Mouse (Mus musculus): Measurements from ENCODE around the gene Rsph10b.
A peak's percentile ranks its signal among the peaks of the same experiment; 100 is the strongest.

Gene Rsph10b

DNA sequence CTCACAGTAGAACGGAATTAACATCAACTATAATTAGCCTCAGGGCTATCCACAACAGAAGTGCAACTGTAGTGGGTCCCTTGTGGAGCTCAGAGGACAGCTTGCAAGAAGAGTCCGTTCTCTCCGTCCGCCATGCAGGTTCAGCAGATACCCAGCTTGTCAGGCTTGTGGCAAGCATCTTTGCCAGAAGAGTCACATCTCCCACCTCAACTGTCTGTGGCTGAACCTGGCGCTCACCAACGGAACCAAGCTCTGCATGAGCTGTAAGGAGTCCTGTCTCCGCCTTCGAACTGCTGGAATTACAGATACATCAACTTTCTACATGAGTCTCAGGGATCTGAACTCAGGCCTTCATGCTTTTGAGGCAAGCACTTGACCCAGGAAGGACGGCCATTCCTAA lies 3.3 kb downstream of the Rsph10b start:
- DNase-seq (ENCODE audit: low spot score in 2 of 2), result no peak

DNA sequence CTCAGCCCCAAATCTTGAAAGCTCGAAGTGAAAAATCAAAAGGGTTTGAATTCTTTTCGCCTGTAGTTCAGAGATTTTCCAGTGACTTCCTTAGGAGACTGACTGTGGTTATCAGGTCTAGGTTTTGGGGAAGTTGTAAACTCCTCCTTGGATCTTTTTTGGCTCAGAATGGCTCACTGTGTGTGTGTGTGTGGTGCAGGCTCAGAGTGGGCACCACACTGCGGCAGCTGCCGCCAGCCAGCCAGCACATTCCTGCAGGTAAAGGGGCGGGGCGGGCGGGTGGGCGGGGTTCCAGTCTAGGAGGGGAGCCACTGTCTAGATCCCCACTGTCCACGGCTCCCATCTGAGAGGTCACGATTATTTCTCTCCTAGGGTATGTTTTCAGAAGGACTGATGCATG lies 8.8 kb downstream of the Rsph10b start:
- no peak for DNase-seq (ENCODE audit: low spot score in 2 of 2)

DNA sequence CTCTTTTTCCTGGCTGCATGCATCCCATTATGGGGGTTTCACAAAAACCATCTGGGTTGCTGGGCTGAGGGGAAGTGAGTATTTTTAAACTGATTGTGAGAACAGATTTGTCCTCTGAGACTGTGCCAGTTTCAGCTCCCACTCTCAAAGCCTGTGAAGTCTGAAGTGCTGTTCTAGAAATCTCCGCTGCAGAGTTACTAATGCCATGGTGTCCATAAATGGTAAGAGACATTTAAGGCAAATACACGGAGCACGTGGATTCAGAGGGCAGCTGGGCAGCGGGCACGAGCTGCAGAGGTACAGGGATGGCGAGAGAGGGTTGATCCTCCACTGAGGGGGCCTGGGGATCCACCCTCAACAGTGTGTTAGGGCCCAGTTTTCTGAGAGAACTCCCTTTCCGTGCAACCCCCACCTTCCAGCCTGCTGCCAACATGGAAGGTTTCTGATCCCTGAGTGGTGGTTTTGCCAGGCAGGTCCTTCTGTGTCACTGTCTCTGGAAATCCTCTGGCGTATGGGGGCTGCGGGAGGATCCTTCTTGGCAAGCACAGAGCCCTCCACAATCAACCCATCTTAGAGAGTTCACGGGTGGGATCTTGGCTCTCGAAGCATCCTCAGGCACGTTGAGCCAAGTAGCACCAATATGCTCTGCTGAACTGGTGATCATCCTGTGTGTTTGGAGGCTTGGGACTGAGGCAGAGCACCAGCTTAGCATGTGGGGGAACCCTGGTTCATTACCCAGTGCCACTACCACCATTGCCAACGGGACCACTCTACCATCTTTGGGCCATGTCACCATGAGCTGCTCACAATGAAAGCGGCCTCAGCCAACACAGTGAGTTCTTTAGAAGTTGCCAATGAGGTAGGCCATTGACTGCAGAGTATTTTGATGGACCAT lies 10.6 kb downstream of the Rsph10b start:
- DNase-seq (ENCODE audit: low spot score in 2 of 2), result peak; percentile 33 to 57

DNA sequence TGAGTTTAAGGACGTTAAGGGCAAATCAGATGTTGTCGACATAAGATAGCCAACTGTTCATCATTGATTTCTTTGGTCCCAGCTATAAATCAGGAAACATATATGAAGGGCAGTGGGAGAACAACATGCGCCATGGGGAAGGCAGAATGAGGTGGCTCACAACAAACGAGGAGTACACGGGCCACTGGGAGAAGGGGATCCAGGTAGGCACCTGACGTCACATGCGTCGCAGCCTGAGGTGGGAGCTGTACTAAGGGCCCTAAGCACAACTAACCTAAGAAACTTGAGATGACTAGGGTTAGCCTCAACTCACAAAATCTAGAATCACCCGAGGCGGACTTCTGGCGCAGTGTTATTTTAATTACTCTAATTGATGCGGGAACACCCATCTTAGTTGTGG lies 15.5 kb downstream of the Rsph10b start:
- DNase-seq (ENCODE audit: low spot score in 2 of 2), result no peak

DNA sequence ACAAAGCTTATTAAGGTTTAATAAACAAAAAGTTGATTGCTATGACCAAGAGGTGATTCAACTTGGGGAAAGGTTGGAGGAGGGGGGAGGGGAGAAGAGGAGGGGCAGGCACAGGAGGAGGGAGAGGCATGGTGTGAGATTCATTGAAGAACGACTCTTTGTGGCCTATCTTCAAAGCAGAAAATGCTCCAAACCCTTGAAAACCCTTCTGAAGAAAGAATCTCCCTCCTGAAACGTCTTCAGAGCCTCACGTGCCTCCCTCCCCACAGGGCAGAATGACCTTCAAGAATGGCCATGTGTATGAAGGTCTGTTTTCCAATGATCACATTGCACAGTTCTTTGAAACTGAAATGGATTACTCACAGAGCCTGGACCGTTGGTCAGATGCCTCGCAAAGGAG lies 17.2 kb downstream of the Rsph10b start:
- no peak for DNase-seq (ENCODE audit: low spot score in 2 of 2)

DNA sequence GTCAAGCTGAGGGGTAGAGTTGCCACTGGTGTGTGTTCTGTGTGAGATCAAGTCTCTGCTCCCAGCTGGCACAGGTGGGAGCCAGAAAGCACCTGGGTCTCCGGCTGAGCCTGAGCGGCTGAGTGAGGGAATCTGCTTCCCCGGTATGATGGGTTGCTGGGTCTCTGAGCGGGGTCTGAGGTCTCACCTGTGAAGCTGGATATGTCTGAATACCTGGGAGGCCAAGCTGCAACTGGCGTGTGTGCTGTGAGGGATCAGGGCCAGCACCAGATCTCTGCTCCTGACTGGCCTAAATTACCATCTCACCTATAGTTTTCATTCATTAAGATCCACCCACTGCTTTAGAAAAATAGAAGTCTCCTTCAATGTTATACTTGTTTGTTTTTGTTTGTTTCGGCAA lies 24.3 kb downstream of the Rsph10b start:
- DNase-seq (ENCODE audit: low spot score in 2 of 2), result no peak

DNA sequence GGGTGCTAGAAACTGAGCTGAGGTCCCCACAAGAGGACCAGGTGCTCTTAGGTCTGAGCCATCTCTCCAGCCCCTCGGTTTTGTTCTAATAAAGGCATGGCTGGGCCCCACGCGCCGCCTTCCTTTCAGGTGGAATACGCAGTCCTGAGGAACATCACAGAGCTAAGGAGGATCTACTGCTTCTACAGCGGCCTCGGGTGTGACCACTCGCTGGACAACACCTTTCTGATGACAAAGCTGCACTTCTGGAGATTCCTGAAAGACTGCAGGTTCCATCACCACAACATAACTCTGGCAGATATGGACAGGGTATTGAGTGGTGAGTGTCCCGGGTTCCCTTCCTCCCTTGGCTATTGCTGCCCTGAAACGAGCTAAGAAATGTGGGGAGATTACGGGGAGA lies 26.7 kb downstream of the Rsph10b start:
- no peak for DNase-seq (ENCODE audit: low spot score in 2 of 2)

DNA sequence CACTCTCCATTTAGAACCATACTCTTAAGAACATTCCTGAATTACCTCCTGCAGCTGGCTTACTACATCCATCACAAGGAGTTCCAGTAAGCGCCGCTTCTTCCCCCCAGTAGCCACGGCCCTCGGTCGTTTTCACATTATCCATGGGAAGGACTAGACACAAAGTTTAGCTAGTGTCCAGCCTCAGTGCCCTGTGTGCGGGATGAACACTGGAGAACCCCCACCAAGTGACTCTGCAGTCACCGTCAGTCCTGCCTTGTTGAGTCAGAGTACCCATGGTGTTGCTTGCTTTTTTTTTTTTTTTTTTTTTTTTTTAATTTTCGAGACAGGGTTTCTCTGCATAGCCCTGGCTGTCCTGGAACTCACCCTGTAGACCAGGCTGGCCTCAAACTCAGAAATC lies 28.3 kb downstream of the Rsph10b start:
- DNase-seq (ENCODE audit: low spot score in 2 of 2), result no peak

DNA sequence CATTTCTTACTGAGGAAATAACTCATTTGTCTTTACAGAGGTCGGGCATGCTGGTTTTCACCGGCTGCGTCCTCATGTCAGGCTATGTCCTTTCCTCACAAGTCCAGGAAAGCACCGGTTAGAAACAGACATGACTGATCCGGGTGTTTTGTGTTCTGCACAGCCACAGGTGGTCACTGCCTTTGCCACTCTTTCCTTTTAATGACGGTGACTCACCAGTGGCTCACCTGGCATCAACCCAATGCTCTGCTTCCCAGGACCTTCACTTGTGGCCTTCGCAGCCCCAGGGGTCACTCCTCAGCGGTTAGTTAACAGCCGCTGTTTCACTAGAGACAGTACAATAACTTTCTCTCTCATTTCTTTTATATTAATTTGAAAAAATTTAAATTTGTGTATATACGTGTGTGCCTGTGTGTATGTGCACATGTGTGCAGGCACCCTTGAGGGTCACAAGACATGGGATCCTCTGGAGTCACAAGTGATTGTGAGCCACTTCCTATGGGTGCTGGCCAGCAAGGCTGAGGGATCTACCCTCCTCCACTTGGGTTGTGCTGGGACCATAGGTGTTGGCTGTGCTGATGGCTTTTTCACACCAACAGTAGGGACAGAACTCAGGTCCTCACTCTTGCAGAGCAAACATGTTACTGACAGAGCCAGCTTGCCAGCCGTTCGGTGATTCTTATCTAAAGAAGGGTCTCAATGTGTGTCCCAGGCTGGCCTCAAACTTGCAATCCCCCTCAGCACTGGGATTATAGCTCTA lies 32.9 kb downstream of the Rsph10b start:
- no peak for DNase-seq (ENCODE audit: low spot score in 2 of 2)

DNA sequence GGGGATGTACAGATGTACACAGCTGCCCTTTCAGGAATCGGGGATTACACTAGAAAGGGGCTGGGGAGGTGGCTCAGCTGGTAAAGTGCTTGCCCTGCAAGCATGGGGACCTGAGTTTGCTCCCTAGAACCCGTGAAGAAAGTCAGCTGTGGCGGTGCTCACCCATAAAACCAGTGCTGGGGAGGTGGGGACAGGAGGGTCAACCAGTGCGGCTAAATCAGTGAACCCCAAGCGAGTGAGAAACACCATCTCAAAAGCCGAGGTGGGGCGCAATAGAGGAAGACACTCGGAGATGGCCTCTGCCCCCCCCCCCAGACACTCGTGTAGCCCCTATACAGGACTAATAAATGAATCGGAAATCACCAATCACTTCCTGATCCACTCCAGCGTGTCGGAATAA lies 33.8 kb downstream of the Rsph10b start:
- no peak for DNase-seq (ENCODE audit: low spot score in 2 of 2)

DNA sequence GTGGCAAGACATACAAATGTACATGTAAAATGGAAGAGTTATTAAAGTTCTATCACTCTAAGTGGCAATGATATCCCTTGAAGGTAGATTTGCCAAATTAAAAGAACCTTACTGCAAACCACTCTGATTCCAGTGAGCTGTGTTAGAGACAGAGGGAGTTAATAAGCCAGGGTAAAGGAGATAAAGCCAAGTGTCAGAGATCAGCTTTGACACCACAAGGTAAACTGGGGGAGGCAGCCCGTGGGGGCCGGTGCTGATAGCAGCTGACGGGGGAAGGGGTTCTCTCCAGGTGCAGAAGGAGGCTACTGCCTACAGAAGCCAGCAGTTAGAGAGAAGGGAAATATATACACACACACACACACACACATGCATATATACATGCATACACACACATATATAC lies 39.8 kb downstream of the Rsph10b start:
- no peak for DNase-seq (ENCODE audit: low spot score in 2 of 2)

DNA sequence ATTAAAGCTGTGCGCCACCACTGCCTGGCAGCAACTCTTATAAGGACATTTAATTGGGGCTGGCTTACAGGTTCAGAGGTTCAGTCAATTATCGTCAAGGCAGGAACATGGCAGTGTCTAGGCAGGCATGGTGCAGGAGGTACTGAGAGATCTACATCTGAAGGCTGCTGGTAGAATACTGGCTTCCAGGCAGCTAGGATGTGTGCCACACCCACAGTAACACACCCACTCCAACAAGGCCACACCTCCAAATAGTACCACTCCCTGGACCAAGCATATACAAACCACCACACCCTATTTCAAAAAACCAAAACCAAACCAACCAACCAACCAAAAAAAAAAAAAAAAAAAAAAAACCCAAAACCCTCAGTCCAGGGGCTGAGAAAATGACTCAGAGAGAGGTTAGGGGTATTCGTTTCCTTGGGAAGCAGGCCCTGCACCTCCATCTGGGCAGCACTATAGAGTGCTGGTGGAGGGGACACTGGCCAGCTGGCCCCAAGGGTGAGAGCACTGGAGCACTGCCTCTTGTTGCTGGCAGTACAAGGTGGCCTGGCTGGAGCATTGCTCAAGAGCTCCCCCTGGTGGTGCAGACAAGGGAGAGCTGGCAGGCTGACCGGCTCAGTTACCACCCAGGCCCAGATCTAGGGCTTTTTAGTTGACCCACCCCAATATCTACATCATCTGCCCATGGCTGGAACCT lies 42.2 kb downstream of the Rsph10b start:
- DNase-seq (ENCODE audit: low spot score in 2 of 2), result peak; percentile 24 to 39

DNA sequence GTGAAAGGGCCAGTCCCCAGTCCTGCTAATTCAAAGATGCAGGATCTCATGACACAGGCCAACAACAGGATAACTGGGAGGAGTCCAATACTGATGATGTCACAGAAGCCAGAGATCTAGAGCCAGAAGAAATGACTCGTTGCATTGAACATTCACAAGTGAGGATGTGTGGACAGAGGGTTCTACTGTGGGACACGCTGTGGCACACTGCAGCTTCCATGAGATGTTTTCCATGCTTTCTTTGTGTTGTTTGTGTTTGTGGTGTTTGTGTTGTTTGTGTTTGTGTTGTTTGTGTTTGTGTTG lies 42.7 kb downstream of the Rsph10b start:
- DNase-seq (ENCODE audit: low spot score in 2 of 2), result no peak

DNA sequence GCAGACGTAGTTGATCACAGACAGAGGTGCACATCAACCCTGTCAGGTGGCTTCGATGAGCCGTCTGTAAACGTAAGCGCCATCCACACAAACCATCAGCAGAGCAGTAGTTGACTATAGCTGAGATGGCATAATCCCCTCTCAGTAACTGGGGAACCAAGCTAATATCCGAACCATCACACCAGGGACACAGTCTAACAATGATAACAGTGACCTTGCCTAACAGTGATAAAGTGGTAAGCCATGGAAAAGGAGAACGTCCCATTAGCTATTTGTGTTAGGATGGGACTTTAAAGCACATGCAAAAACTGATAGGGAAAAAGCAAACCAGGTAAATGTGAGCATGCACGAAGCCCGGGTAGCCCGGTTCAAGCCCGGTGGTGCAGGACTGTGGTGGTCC lies 43.4 kb downstream of the Rsph10b start:
- no peak for DNase-seq (ENCODE audit: low spot score in 2 of 2)

DNA sequence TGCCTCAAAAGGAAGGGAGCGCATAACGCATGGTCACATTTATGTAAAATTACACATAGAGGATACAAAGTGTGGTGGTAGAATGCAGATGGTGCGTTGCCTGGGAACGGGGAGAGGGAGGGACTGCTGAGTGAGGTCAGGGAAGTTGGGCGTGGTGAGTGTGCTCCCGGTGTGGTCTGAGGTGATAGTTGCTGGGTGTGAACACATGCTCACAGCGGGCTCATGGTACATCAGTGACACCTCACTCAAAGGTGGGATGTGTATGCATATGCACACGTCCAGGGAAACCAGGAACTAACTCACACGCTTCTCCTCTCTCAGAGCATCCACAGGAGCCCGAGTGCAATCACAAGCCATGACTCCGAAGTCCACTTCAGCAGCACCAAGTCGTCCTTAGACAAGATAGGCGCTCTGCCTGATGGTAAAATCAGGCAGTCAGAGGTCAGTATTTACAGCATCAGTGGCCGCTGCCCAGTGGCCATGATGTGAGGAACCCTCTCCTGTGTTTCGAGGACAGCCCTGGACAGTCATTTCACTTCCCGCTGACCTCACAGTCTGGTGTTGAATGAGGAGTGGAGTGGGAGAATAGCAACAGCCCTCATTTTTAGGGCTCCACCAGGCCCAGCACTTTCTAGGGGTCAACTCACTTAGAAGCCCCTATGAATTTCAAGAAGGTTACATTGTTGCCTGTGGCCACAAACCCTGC lies 44.0 kb downstream of the Rsph10b start:
- DNase-seq (ENCODE audit: low spot score in 2 of 2), result no peak

DNA sequence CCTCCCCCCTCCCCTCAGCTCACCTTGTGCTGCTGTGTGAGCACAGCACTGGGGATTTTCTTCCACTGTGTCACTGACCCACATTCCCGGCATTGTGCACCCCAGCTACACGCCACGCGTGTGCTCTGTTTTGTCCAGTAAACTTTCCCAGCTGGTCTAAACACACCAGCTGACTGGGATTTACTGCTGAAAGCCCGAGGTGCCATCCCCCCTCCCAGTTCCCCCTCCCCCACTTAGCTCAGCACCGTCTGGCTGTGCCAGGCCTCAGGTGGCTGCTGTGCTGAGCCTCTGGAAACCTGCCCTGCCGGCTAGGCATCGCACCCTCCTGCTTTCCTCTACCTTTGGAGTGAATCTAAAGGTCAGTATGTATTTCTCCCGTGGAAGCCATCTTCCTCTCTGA lies 48.0 kb downstream of the Rsph10b start:
- DNase-seq (ENCODE audit: low spot score in 2 of 2), result no peak

DNA sequence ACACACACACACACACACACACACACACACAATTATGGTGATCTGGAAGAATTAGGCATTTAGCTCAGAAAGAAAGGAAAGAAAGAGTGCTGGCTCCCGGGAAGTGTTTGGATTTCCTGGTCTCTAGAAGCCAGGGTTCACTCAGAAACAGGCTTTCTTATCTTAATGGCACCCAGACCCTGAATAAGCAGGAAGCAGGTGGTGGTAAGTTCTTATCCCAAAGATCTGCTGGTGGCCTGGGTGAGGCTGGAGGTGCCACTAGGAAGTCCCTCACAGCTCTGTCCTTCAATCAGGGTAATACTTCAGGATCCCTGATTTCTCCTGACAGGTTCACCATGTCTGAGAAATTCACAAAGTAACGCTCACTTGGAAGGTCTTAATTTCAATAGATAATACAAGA lies 49.5 kb downstream of the Rsph10b start:
- no peak for DNase-seq (ENCODE audit: low spot score in 2 of 2)

DNA sequence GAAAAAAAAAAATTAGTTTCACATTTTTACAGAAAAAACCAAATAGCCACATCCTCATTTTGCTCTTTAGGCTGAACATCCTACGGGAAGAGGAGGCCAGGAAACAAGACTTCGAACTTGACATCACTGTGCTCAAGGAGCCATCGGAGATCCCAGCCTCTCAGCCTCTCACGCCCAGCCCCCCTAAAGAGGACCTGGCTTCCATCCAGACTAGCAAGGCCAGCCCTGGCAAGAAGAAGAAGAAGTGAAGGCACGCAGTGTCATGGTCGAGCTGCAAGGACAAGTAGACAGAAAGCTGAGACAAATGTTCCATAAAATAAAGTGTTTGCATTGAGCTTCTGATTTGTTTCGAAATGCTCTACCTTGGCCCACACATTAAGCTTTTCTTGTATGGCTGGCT lies 52.5 kb downstream of the Rsph10b start:
- DNase-seq (ENCODE audit: low spot score in 2 of 2), result no peak

DNA sequence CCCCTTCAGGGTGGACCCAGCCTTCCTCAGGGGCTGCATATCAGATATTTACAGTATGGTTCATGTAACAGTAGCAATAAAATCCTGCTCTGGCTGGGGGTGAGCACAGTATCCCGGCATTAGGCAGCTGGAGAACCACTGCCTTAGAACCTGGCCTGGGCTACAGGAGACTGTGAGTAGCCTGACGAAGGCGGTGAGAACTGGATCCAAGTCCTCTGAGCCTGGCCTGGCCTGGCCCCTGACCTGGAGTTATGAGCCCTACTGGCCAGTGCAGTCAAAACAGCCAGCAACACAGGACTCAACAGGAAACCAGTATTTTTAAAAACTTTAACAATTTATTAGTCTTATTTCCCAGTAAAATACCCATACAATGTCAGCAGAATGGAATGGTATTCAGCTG lies 54.8 kb downstream of the Rsph10b start:
- DNase-seq (ENCODE audit: low spot score in 2 of 2), result no peak

DNA sequence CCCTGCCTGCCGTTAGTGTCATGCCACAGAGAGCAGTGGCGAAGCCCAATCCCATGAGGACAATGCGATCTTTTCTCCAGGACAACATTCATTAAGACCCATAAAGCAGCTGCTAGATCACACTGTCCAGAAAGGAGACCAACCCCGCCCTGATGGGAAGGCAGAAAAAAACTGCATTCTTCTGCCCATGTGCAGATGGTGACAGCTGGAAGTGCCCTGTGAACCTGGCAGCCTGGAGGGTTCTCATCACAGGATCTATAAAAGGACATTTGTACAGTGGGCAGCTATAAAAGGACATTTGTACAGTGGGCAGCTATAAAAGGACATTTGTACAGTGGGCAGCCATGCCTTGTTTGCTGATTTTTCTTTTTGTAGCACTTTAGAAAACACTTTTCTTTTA lies 56.2 kb downstream of the Rsph10b start:
- no peak for DNase-seq (ENCODE audit: low spot score in 2 of 2)

DNA sequence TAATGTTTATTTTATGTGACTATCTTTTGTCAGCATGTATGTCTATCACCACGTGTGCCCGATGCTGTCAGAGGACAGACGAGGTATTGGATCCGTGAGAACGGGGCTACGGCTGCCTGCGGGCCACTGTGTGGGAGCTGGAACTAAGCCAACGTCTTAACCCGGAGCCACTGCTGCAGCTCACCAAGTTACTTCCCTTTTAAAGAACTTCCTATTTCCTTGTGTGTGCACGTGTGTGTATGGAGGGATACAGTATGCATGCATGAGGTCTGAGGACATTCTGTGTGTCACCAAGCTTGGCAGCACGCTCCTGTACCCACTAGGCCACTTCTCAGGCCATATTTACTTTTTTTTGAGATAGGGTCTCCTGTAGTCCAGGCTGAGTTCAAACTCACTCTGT lies 57.3 kb downstream of the Rsph10b start:
- no peak for DNase-seq (ENCODE audit: low spot score in 2 of 2)

DNA sequence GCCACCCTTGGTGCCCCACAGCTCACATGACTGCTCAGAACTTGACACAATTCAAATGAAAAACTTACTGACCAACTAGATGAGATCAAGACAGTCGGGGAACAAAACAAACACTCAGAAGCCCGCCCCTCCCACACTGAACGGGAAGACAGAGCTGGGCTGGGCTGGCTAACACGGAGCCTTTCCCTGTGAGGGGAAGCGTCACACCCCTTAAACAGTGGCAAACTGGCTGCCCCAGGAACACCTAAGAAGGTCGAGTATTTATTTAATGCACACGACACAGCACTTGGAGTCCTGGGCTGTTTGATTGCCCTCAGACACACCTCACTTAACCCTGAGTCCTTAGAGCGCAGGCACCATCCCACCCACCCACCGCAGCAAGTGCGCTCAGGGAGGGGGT lies 59.8 kb downstream of the Rsph10b start:
- DNase-seq (ENCODE audit: low spot score in 2 of 2), result no peak
